Mouse (Mus musculus): ENCODE data around the gene Ndn.

The Ndn gene

GRCm38 (mm10) chr7:62346269-62346668 is at the start of gene Ndn:
TSS of gene Ndn (plus strand) at chr7:62346569.
- no peak for DNase-seq

GRCm38 (mm10) chr7:62302451-62302850 is 43.9 kb upstream of the Ndn start:
- no peak for DNase-seq

GRCm38 (mm10) chr7:62306896-62307614 is 39.3 kb upstream of the Ndn start:
- no peak for DNase-seq

GRCm38 (mm10) chr7:62316793-62317192 is 29.6 kb upstream of the Ndn start:
- no peak for DNase-seq

GRCm38 (mm10) chr7:62345411-62345810 is 958 bp upstream of the Ndn start:
- no peak for DNase-seq

GRCm38 (mm10) chr7:62348106-62348803 is 1.9 kb downstream of the Ndn start:
- DNase-seq = peak; percentile 88 to 92

- DNase-seq = peak in 1 of 2 experiments; percentile 25
Measured at GRCm38 (mm10) chr7:62348804-62349190, 2.4 kb downstream of the Ndn start.

- DNase-seq = peak in 1 of 2 experiments; percentile 2
Measured at GRCm38 (mm10) chr7:62351266-62351665, 4.9 kb downstream of the Ndn start.

- DNase-seq = no peak
Measured at GRCm38 (mm10) chr7:62365039-62365636, 18.8 kb downstream of the Ndn start.

- DNase-seq = no peak
Measured at GRCm38 (mm10) chr7:62366730-62367129, 20.4 kb downstream of the Ndn start.

GRCm38 (mm10) chr7:62375658-62376057 is 29.3 kb downstream of the Ndn start:
- DNase-seq = peak in 1 of 2 experiments; percentile 36

GRCm38 (mm10) chr7:62376510-62377304 is 30.3 kb downstream of the Ndn start, which contains the start of gene Magel2:
TSS of gene Magel2 (plus strand) at chr7:62377010.
- peak in 1 of 2 experiments; percentile 19 for DNase-seq

- peak in 1 of 2 experiments; percentile 4 for DNase-seq
Measured at GRCm38 (mm10) chr7:62377313-62377712, 30.9 kb downstream of the Ndn start.

GRCm38 (mm10) chr7:62378529-62378928 is 32.2 kb downstream of the Ndn start:
- DNase-seq = no peak

GRCm38 (mm10) chr7:62382391-62382790 is 36.0 kb downstream of the Ndn start:
- peak; percentile 27 to 50 for DNase-seq

GRCm38 (mm10) chr7:62388291-62388690 is 41.9 kb downstream of the Ndn start:
- no peak for DNase-seq

- DNase-seq = no peak
Measured at GRCm38 (mm10) chr7:62392202-62392601, 45.8 kb downstream of the Ndn start.
